Mouse (Mus musculus): ENCODE measurements around the gene Tex33. TPM values are rescaled to one million over a fixed set of nuclear protein-coding genes. Genes with fewer than 3 reads are reported as not detected.

Gene Tex33
- polyA plus RNA-seq, 1 experiment from 2014 or later: not detected

DNA sequence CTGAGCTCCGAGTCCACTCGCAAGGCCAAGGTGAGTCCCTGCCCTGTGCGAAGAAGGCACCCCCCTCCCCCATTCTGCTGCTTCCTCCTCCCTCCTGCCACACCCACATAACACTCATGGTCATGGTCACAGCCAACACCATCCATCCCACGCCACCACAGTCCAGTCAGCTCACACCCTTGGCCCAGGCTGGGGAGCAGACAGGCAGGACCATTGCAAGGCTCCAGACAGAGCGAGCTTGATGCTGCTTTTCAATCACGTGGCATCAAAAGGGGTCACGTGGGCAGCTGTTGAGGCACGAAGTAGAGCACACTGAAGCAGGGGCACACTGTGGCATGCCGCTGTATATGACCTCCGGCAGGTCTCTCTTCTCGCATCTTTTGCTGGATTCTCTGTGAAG is 40.0 kb upstream of the Tex33 start:
- no peak for ATAC-seq (ENCODE audit: low read depth)
- Histone ChIP-seq H3K27me3 (ENCODE audit: control insufficient read depth, insufficient read depth, low read depth, low read length) (peaks cover 21% of the 10 kb centered on the region), H3K9me3 (replicated peaks; ENCODE audit: control insufficient read depth, low read length) (no peaks in the 10 kb centered on the region), H3K27ac (ENCODE audit: low read length) (no peak overlapping the region), H3K4me3 (ENCODE audit: low read depth, low read length) (no peak overlapping the region), H3K4me1 (ENCODE audit: control insufficient read depth, low read depth, low read length) (peaks cover 5% of the 10 kb centered on the region; the same call in 1 of the 2 replicates), H3K36me3 (ENCODE audit: control insufficient read depth, insufficient read depth) (no peaks in the 10 kb centered on the region), H3K4me2 (ENCODE audit: low read depth, low read length) (no peak overlapping the region), H3K9ac (ENCODE audit: low read depth, low read length) (no peak overlapping the region)
- 72% methylated on average over 11 of the region's 11 CpGs for WGBS (ENCODE audit: insufficient replicate concordance)

DNA sequence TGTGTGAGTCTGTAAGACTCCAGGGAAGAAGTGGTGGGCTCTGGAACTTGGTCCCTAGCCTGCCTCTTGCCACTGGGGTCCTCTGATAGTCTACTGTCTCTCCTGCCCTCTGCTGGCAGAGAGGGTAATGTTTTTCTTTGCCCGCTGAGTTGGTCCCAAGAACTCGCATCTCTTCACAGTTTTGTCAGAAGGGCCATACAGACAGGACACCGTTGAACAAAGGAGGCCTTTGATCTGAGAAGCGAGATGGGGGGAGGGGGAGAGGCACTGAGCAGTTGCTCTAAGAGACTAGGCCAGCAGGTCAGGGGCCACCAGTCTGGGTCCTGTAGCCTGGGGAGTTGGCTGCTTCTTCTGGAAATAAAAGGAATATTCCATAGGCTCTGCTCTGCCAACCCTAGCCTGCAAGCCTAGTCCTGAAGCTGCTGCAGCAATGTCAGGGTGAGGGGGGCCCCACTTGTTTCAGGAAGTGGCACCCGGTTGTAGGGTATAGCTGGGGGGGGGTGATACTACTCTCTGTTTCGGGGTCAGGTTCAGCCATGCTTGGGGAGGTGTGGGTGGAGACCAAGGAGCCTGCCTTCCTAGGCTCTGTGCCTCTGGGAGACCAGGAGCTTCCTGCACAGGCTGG is 39.3 kb upstream of the Tex33 start:
- 24% methylated on average over 6 of the region's 6 CpGs for WGBS (ENCODE audit: insufficient replicate concordance)
- H3K4me2 ChIP-seq (ENCODE audit: low read depth, low read length): no peak overlapping the region
- no peak overlapping the region for H3K4me3 ChIP-seq (ENCODE audit: low read depth, low read length)
- no peak overlapping the region for H3K27ac ChIP-seq (ENCODE audit: low read length)
- no peak for ATAC-seq (ENCODE audit: low read depth)
- H3K4me1 ChIP-seq (ENCODE audit: control insufficient read depth, low read depth, low read length): peaks cover 5% of the 10 kb centered on the region; the same call in 1 of the 2 replicates
- no peaks in the 10 kb centered on the region for H3K36me3 ChIP-seq (ENCODE audit: control insufficient read depth, insufficient read depth)
- no peak overlapping the region for H3K9ac ChIP-seq (ENCODE audit: low read depth, low read length)
- no peaks in the 10 kb centered on the region for H3K9me3 ChIP-seq (replicated peaks; ENCODE audit: control insufficient read depth, low read length)
- peaks cover 21% of the 10 kb centered on the region for H3K27me3 ChIP-seq (ENCODE audit: control insufficient read depth, insufficient read depth, low read depth, low read length)

DNA sequence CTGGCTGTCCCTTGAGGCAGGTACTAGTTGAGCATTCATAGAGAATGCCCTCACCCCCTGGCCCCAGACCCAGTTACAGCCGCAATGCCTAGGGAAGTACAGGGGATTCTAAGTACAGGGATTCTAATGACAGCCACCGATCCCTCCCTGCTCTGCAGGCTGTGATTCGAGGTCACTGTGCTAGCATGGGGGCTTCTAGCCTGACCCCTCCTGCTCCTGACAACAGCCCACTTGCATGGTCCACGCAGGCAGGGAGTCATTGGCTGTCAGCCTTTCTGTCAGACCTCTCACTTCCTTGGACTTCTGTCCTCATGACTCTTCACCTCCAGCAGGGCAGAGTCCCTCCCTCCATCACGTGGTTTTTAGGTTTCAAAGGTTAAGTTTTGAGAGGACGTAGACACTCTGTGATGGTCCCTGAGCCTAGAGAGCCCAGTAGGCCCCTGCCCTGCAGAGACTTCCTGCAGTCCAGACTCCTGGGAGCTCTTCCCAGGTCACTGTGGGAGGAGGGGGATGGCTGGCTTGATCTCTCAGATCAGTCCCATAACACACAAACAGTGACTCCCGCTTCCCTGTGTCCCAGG is 35.9 kb upstream of the Tex33 start:
- WGBS (ENCODE audit: insufficient replicate concordance): 50% methylated on average over 7 of the region's 7 CpGs
- peaks cover 39% of the 10 kb centered on the region for H3K27me3 ChIP-seq (ENCODE audit: control insufficient read depth, insufficient read depth, low read depth, low read length)
- H3K4me1 ChIP-seq (ENCODE audit: control insufficient read depth, low read depth, low read length): peaks cover 1% of the 10 kb centered on the region; the same call in 1 of the 2 replicates
- no peak overlapping the region for H3K4me3 ChIP-seq (ENCODE audit: low read depth, low read length)
- no peak overlapping the region for H3K4me2 ChIP-seq (ENCODE audit: low read depth, low read length)
- H3K27ac ChIP-seq (ENCODE audit: low read length): peak overlapping the region; percentile 42
- H3K36me3 ChIP-seq (ENCODE audit: control insufficient read depth, insufficient read depth): no peaks in the 10 kb centered on the region
- H3K9ac ChIP-seq (ENCODE audit: low read depth, low read length): no peak overlapping the region
- no peaks in the 10 kb centered on the region for H3K9me3 ChIP-seq (replicated peaks; ENCODE audit: control insufficient read depth, low read length)
- ATAC-seq (ENCODE audit: low read depth): peak; percentile 60

DNA sequence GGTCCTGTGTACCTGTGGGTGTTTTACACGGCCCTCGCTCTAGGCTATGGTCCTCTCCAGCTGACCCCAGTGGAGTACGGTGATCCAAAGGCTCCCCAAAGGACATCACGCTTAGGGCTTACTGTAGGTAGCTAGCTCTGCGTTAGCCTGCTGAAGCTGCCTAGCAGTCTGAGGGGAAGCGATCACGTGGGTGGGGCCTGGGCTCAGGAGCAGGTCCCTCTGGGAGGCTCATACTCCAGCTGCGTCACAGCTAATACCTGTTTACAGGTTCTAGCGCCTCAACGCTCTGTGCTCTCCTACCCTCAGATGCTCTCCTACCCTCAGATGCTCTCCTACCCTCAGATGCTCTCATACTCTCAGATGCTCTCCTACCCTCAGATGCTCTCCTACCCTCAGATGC is 35.2 kb upstream of the Tex33 start:
- no peak overlapping the region for H3K4me2 ChIP-seq (ENCODE audit: low read depth, low read length)
- peaks cover 35% of the 10 kb centered on the region for H3K27me3 ChIP-seq (ENCODE audit: control insufficient read depth, insufficient read depth, low read depth, low read length)
- WGBS (ENCODE audit: insufficient replicate concordance): 72% methylated on average over 10 of the region's 10 CpGs

DNA sequence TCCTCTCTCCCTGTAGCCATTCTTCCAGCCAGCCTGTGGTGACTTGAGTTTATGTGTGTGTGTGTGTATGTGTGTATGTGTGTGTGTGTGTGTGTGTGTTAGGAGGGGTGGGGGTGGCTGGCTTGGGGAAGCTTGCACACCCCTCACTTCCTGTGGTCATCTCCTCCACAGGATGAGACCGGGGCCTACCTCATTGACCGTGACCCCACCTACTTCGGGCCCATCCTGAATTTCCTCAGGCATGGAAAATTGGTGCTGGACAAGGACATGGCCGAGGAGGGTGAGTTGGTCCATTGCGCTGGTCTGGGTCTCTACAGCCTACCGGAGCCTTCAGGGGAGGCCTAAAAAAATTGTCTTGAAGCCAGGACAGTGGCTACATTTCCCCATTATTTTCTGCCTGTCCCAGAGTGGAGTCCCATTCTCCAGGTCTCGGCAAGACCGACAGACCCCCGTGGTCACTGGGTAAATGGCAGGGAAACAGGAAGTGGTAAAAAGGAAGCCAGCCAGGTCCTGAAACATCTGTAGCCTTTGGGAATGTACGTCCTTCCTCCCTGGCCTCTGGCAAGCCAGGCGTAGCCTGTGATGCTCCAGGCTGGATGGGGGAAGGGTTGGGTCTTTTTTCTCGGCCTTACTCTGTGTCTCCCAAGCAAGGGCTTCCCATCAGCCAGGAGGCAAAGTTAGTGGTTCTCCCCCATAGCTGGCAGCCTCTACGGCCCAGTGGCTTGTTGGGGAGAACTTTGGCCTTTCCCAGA is 34.3 kb upstream of the Tex33 start:
- peaks cover 39% of the 10 kb centered on the region for H3K27me3 ChIP-seq (ENCODE audit: control insufficient read depth, insufficient read depth, low read depth, low read length)
- no peak overlapping the region for H3K4me3 ChIP-seq (ENCODE audit: low read depth, low read length)
- no peak overlapping the region for H3K4me2 ChIP-seq (ENCODE audit: low read depth, low read length)
- no peaks in the 10 kb centered on the region for H3K9me3 ChIP-seq (replicated peaks; ENCODE audit: control insufficient read depth, low read length)
- H3K36me3 ChIP-seq (ENCODE audit: control insufficient read depth, insufficient read depth): no peaks in the 10 kb centered on the region
- H3K27ac ChIP-seq (ENCODE audit: low read length): 0 out of 2 replicates have a peak overlapping the region, but pooled peaks have one; percentile 8
- ATAC-seq (ENCODE audit: low read depth): no peak
- WGBS (ENCODE audit: insufficient replicate concordance): 49% methylated on average over 13 of the region's 13 CpGs
- no peaks in the 10 kb centered on the region; the same call in 1 of the 2 replicates for H3K4me1 ChIP-seq (ENCODE audit: control insufficient read depth, low read depth, low read length)
- H3K9ac ChIP-seq (ENCODE audit: low read depth, low read length): no peak overlapping the region

More for the DNA sequence above, 35.2 kb upstream of the Tex33 start:
- no peaks in the 10 kb centered on the region for H3K36me3 ChIP-seq (ENCODE audit: control insufficient read depth, insufficient read depth)
- no peak overlapping the region for H3K9ac ChIP-seq (ENCODE audit: low read depth, low read length)
- no peak for ATAC-seq (ENCODE audit: low read depth)
- no peak overlapping the region for H3K27ac ChIP-seq (ENCODE audit: low read length)
- H3K9me3 ChIP-seq (replicated peaks; ENCODE audit: control insufficient read depth, low read length): no peaks in the 10 kb centered on the region
- no peak overlapping the region for H3K4me3 ChIP-seq (ENCODE audit: low read depth, low read length)
- H3K4me1 ChIP-seq (ENCODE audit: control insufficient read depth, low read depth, low read length): no peaks in the 10 kb centered on the region; the same call in 1 of the 2 replicates

DNA sequence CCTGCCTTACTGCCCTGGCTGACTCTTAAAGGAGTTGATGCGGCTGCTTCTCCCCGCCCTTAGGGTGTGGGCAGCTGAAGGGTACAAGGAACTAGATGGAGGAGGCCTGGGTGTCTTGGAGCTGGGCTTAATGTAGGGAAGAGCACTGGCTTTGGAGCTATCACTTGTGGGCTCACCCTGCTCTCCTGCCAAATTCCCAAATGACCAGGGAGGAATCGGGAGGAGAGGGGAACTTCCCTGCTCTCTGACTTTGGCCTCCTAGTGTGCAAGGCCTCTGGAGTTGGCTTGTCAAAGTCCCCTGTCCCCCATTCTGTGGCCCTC is 33.4 kb upstream of the Tex33 start:
- H3K4me3 ChIP-seq (ENCODE audit: low read depth, low read length): peak overlapping the region; percentile 57
- peaks cover 49% of the 10 kb centered on the region for H3K27me3 ChIP-seq (ENCODE audit: control insufficient read depth, insufficient read depth, low read depth, low read length)
- peak overlapping the region; percentile 8; the same call in 1 of the 2 replicates for H3K9ac ChIP-seq (ENCODE audit: low read depth, low read length)

DNA sequence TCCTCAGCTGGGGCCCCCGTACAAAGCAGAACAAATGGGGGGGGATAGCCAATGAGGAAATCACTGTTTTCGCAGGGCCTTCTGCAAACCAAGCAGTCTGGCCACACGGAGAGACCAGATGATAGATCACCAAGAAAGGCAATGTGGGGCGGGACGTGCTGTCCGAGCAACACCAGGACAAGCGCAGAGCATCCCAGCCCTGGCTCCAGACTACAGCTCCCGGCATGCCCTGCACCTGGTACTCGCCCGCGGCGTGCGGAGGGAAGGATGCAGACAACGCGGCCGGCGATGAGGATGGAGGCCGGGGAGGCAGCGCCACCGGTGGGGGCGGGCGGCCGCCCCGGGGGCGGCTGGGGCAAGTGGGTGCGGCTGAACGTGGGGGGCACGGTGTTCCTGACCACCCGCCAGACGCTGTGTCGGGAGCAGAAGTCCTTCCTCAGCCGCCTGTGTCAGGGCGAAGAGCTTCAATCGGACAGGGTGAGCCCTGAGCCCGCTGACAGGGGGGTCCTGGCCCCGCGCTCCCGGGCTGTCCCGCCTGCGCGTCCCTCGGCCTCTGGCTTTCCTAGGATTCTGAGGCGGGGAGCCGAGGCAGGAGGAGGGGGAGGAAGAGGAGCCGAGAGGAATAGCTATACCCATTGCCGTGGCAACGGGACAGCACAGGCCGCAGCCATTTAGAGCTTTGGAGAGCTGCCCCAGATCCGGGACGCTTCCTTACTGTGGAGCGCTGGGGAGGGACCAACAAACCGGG is 32.9 kb upstream of the Tex33 start, which contains the start of gene Kctd17:
Kctd17 (plus strand) TSS at position 174 of the 748 bp plus-strand sequence.
- H3K4me2 ChIP-seq (ENCODE audit: low read depth, low read length): peak within 1 kb of the TSS; percentile 47
- no peak within 1 kb of the TSS for H3K27ac ChIP-seq (ENCODE audit: low read length)
- peak within 1 kb of the TSS; percentile 8; the same call in 1 of the 2 replicates for H3K9ac ChIP-seq (ENCODE audit: low read depth, low read length)
- 3% methylated on average over 52 of the region's 52 CpGs for WGBS (ENCODE audit: insufficient replicate concordance)
- no peaks in the 10 kb centered on the region; the same call in none of the 2 replicates for H3K4me1 ChIP-seq (ENCODE audit: control insufficient read depth, low read depth, low read length)
- no peaks in the 10 kb centered on the region for H3K9me3 ChIP-seq (replicated peaks; ENCODE audit: control insufficient read depth, low read length)
- peak; percentile 65 for ATAC-seq (ENCODE audit: low read depth)
- peak within 1 kb of the TSS; percentile 57 for H3K4me3 ChIP-seq (ENCODE audit: low read depth, low read length)
- H3K36me3 ChIP-seq (ENCODE audit: control insufficient read depth, insufficient read depth): no peaks in the 10 kb centered on the region
- H3K27me3 ChIP-seq (ENCODE audit: control insufficient read depth, insufficient read depth, low read depth, low read length): peaks cover 54% of the 10 kb centered on the region

More for the DNA sequence above, 33.4 kb upstream of the Tex33 start:
- Histone ChIP-seq H3K9me3 (replicated peaks; ENCODE audit: control insufficient read depth, low read length) (no peaks in the 10 kb centered on the region), H3K4me1 (ENCODE audit: control insufficient read depth, low read depth, low read length) (no peaks in the 10 kb centered on the region; the same call in none of the 2 replicates), H3K27ac (ENCODE audit: low read length) (no peak overlapping the region), H3K36me3 (ENCODE audit: control insufficient read depth, insufficient read depth) (no peaks in the 10 kb centered on the region), H3K4me2 (ENCODE audit: low read depth, low read length) (peak overlapping the region; percentile 47; the same call in 1 of the 2 replicates)
- no peak for ATAC-seq (ENCODE audit: low read depth)
- WGBS (ENCODE audit: insufficient replicate concordance): 28% methylated on average over 3 of the region's 3 CpGs

DNA sequence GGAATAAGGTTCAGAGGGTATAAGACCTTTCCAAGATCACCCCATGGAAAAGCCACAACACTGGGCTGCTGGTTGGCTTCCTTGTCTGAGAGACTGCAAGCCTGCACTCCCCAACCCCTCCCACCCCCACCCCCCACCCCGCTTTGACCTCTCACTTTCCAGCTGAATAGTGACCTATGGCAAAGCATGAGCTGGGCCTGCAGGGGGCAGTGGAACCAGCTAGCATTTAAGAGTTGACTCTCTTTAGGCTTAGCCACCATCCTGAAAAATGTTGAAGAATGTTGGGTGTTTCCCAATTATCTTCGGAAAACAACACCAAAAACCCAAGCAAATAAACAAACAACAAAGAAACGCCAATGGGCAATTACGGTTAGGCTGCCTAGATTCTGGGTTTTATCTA is 29.5 kb upstream of the Tex33 start:
- Histone ChIP-seq H3K27ac (ENCODE audit: low read length) (no peak overlapping the region), H3K4me1 (ENCODE audit: control insufficient read depth, low read depth, low read length) (peaks cover 5% of the 10 kb centered on the region), H3K27me3 (ENCODE audit: control insufficient read depth, insufficient read depth, low read depth, low read length) (peaks cover 61% of the 10 kb centered on the region), H3K4me2 (ENCODE audit: low read depth, low read length) (no peak overlapping the region), H3K4me3 (ENCODE audit: low read depth, low read length) (no peak overlapping the region), H3K36me3 (ENCODE audit: control insufficient read depth, insufficient read depth) (no peaks in the 10 kb centered on the region), H3K9ac (ENCODE audit: low read depth, low read length) (no peak overlapping the region), H3K9me3 (replicated peaks; ENCODE audit: control insufficient read depth, low read length) (no peaks in the 10 kb centered on the region)
- ATAC-seq (ENCODE audit: low read depth): no peak
- WGBS (ENCODE audit: insufficient replicate concordance): 48% methylated on average over 4 of the region's 4 CpGs

Measured in liver, embryonic 16.5 days (tissue).